Mouse (Mus musculus) hematopoietic stem cell, adult 5-6 weeks (primary cell): ENCODE results near the gene Dis3l2. TPM values are rescaled to one million over a fixed set of nuclear protein-coding genes. Genes with fewer than 3 reads are reported as not detected.

Experiments used
- ATAC-seq, 2 experiments: fragments of 125-278 bp in 1 of 2; replicated peaks in 1 of 2; 2 replicates each; pipeline ENCODE4 v1.8.0; 2016 to 2017; ENCODE audit warnings: inconsistent platforms in 2 of 2, mild to moderate bottlenecking in 2 of 2, moderate number of reproducible peaks in 2 of 2, low read depth in 1 of 2, moderate TSS enrichment in 1 of 2; ENCODE audit not compliant: low FRiP score in 2 of 2, poor library complexity in 2 of 2, severe bottlenecking in 2 of 2, insufficient read depth in 1 of 2, low TSS enrichment in 1 of 2
- total RNA-seq: library from RNA; stranded (forward); fragments of 172-1452, 232-1000 nt; gene quantifications from 2 replicates; pipeline ENCODE4 v1.2.3, GENCODE M21; 2017

The Dis3l2 gene
- total RNA-seq, 1 experiment from 2014 or later = 42.1 TPM

GRCm38 (mm10) chr1:86850754-86851153 lies 147.1 kb downstream of the Dis3l2 start:
- no peak for ATAC-seq

GRCm38 (mm10) chr1:86858876-86859275 lies 155.3 kb downstream of the Dis3l2 start:
- ATAC-seq = no peak

- ATAC-seq = no peak
Observed at GRCm38 (mm10) chr1:86859371-86859770, 155.8 kb downstream of the Dis3l2 start.

- ATAC-seq = no peak
Observed at GRCm38 (mm10) chr1:86873745-86874144, 170.1 kb downstream of the Dis3l2 start.

- ATAC-seq = no peak
Observed at GRCm38 (mm10) chr1:86878743-86879142, 175.1 kb downstream of the Dis3l2 start.

GRCm38 (mm10) chr1:86879547-86879946 lies 175.9 kb downstream of the Dis3l2 start:
- ATAC-seq = no peak

GRCm38 (mm10) chr1:86887060-86887459 lies 183.5 kb downstream of the Dis3l2 start:
- ATAC-seq = no peak

GRCm38 (mm10) chr1:86912481-86912880 lies 208.9 kb downstream of the Dis3l2 start:
- no peak for ATAC-seq

- no peak for ATAC-seq
Observed at GRCm38 (mm10) chr1:86913896-86914295, 210.3 kb downstream of the Dis3l2 start.

- no peak for ATAC-seq
Observed at GRCm38 (mm10) chr1:86914697-86915096, 211.1 kb downstream of the Dis3l2 start.

GRCm38 (mm10) chr1:86916355-86916984 lies 212.9 kb downstream of the Dis3l2 start:
- no peak for ATAC-seq

GRCm38 (mm10) chr1:86925776-86926175 lies 222.2 kb downstream of the Dis3l2 start:
- no peak for ATAC-seq

- no peak for ATAC-seq
Observed at GRCm38 (mm10) chr1:86931606-86932379, 228.2 kb downstream of the Dis3l2 start.

GRCm38 (mm10) chr1:86932810-86933209 lies 229.2 kb downstream of the Dis3l2 start:
- ATAC-seq = no peak

- no peak for ATAC-seq
Observed at GRCm38 (mm10) chr1:86933656-86934055, 230.0 kb downstream of the Dis3l2 start.

- no peak for ATAC-seq
Observed at GRCm38 (mm10) chr1:86951501-86952205, 248.0 kb downstream of the Dis3l2 start.

- ATAC-seq = no peak
Observed at GRCm38 (mm10) chr1:86955801-86956200, 252.2 kb downstream of the Dis3l2 start.

- ATAC-seq = peak; percentile 91 to 97
Observed at GRCm38 (mm10) chr1:86968261-86968964, 264.8 kb downstream of the Dis3l2 start.
